In genomic region chr2:6082615-6083014, GRCm38 (mm10) we compare ENCODE assay signal across 16 mouse cellular contexts.
DNase-seq lines count a peak whose midpoint lies in the region; ATAC-seq lines count a peak whose summit lies in the region.
"Had no signal": no experiment of that assay in that cellular context is flagged by ENCODE, and none has a peak within 500 bp of the region (broad histone marks: within the 10 kb centered on the region; RNA-seq: fewer than 3 reads in every experiment).

No protein-coding gene starts in this region.

- DNase-seq in frontal cortex, postnatal 10 days (ENCODE audit: low spot score in 2 of 2), result no peak
- peak; percentile 1 for DNase-seq in ovary, postnatal 36 days (ENCODE audit: low spot score)
- DNase-seq in ovary, adult 18-20 months (ENCODE audit: low spot score), result no peak
- no peak for DNase-seq in left cerebral cortex, adult 11 months (ENCODE audit: low spot score)
- DNase-seq: adrenal gland, adult 2 months; adrenal gland, postnatal 10 days; adrenal gland, postnatal 25 days; cerebellum, adult 11-12 months; cerebellum, adult 2 months; cerebellum, adult 9-10 months; cerebellum, postnatal 10 days; cerebellum, postnatal 25 days; forebrain, postnatal 0 days had no signal

- peak; percentile 57; the same call in 1 of the 2 replicates for ATAC-seq in frontal cortex, adult (ENCODE audit: low TSS enrichment)
- ATAC-seq: forebrain, embryonic 13.5 days; forebrain, embryonic 15.5 days; forebrain, postnatal 0 days had no signal
